Mouse (Mus musculus): ENCODE data around the gene Rbms1. TPM values are rescaled to one million over a fixed set of nuclear protein-coding genes. Genes with fewer than 3 reads are reported as not detected.

Rbms1 gene
- total and polyA plus RNA-seq, 3 experiments, result 10.1 to 27.4 TPM; not detected in 1

- no peaks in the 10 kb centered on the region for H3K36me3 ChIP-seq (ENCODE audit: control insufficient read depth in 1 of 2, insufficient read depth in 2 of 2, low read length in 2 of 2)
- no peak overlapping the region for H3K9ac ChIP-seq (ENCODE audit: control insufficient read depth, low read depth, low read length, poor library complexity, severe bottlenecking)
- H3K79me2 ChIP-seq (ENCODE audit: control insufficient read depth, insufficient read depth, low read length, poor library complexity), result no peaks in the 10 kb centered on the region
- TF ChIP-seq ZNF384 (IDR thresholded peaks at IDR 0.05; ENCODE audit: low read depth, low read length), result no peak
- H3K4me3 ChIP-seq (ENCODE audit: control insufficient read depth in 1 of 2, insufficient read depth in 1 of 2, low read depth in 2 of 2, low read length in 2 of 2), result no peak overlapping the region
- H3K4me1 ChIP-seq (ENCODE audit: control insufficient read depth in 1 of 2, insufficient read depth in 2 of 2, low read length in 2 of 2), result no peaks in the 10 kb centered on the region
- no peaks in the 10 kb centered on the region for H3K9me3 ChIP-seq (replicated peaks; ENCODE audit: insufficient read depth, low read length)
- H3K27ac ChIP-seq (ENCODE audit: control insufficient read depth, low read depth, low read length), result no peak overlapping the region
- no peak for DNase-seq (ENCODE audit: low read depth, low spot score)
- peaks cover 0 to 3% of the 10 kb centered on the region in 2 experiments; a peak in 2 of 4 replicates for H3K27me3 ChIP-seq (ENCODE audit: control insufficient read depth in 1 of 2, insufficient read depth in 2 of 2, low read length in 2 of 2)
Observed at GRCm38 (mm10) chr2:60716549-60716948, 246.4 kb downstream of the Rbms1 start.

DNA sequence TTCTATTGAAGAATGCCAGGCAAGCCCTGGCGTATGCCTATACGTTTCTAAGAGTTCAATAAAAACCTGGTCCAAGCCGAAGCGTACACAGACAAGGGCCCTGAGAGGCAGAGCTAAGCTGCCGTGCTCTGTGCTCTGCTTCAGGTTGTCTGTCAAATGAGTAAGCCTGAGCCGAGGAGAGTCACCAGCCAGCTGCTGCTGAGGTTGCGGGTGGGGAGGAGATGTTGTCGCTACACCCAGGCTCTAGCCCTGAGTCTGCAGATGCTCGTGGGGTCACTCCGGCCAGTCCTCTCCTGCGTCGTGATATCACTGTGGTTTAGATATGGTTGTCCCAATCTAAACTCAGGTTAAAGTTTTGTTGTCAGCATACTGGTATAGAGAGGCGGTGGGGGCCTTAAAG lies 247.2 kb downstream of the Rbms1 start:
- no peak overlapping the region for H3K4me3 ChIP-seq (ENCODE audit: control insufficient read depth in 1 of 2, insufficient read depth in 1 of 2, low read depth in 2 of 2, low read length in 2 of 2)
- no peak for DNase-seq (ENCODE audit: low read depth, low spot score)
- TF ChIP-seq MXI1 (IDR thresholded peaks at IDR 0.05; ENCODE audit: low read depth, low read length) (no peak), ZMIZ1 (IDR thresholded peaks at IDR 0.05; ENCODE audit: low read depth, low read length) (no peak), HCFC1 (IDR thresholded peaks at IDR 0.05; ENCODE audit: low read depth, low read length) (no peak), MEF2A (IDR thresholded peaks at IDR 0.05; ENCODE audit: extremely low read depth, insufficient replicate concordance, low read depth, low read length, poor library complexity, severe bottlenecking) (no peak), UBTF (IDR thresholded peaks at IDR 0.05; ENCODE audit: borderline replicate concordance, insufficient read depth, low read depth, low read length) (no peak), USF1 (IDR thresholded peaks at IDR 0.05; ENCODE audit: low read depth, low read length) (no peak), TBP (IDR thresholded peaks at IDR 0.05; ENCODE audit: low read depth, low read length) (no peak), TAL1 (IDR thresholded peaks at IDR 0.05; ENCODE audit: low read length) (no peak), NRF1 (IDR thresholded peaks at IDR 0.05; ENCODE audit: insufficient read depth, low read depth, low read length, poor library complexity, severe bottlenecking) (no peak)
- H3K79me2 ChIP-seq (ENCODE audit: control insufficient read depth, insufficient read depth, low read length, poor library complexity), result no peaks in the 10 kb centered on the region
- H3K27ac ChIP-seq (ENCODE audit: control insufficient read depth, low read depth, low read length), result no peak overlapping the region
- peaks cover 0 to 3% of the 10 kb centered on the region in 2 experiments; a peak in 2 of 4 replicates for H3K27me3 ChIP-seq (ENCODE audit: control insufficient read depth in 1 of 2, insufficient read depth in 2 of 2, low read length in 2 of 2)
- no peaks in the 10 kb centered on the region for H3K4me1 ChIP-seq (ENCODE audit: control insufficient read depth in 1 of 2, insufficient read depth in 2 of 2, low read length in 2 of 2)
- no peak overlapping the region for H3K9ac ChIP-seq (ENCODE audit: control insufficient read depth, low read depth, low read length, poor library complexity, severe bottlenecking)
- no peaks in the 10 kb centered on the region for H3K9me3 ChIP-seq (replicated peaks; ENCODE audit: insufficient read depth, low read length)
- H3K36me3 ChIP-seq (ENCODE audit: control insufficient read depth in 1 of 2, insufficient read depth in 2 of 2, low read length in 2 of 2), result no peaks in the 10 kb centered on the region

DNA sequence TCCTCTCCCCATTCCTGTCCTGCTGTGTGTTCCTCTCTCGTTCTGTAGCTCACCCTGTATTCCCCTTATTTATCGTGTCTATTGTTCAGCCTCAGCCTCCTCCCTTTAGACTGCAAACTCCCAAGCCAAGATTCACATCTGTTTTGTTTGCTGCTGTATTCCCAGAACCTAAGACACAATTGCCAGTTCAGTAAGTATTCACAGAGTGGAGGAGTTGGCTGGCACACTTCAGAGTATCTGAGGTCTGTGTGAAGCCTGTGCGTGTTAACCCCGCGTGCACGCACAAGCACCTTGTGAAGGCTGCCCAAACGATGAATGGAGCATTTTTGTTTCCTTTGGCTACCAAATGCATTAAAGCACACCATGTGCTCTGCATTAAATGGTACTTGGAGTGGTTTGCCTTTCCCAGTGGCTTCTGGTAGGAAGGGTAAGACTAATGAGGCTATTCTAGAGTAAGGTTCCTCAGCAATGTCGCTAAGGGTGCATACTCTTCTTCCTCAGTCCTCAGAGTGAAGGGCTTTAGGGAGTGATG lies 248.0 kb downstream of the Rbms1 start:
- no peak for DNase-seq (ENCODE audit: low read depth, low spot score)
- H3K36me3 ChIP-seq (ENCODE audit: control insufficient read depth in 1 of 2, insufficient read depth in 2 of 2, low read length in 2 of 2), result no peaks in the 10 kb centered on the region
- H3K79me2 ChIP-seq (ENCODE audit: control insufficient read depth, insufficient read depth, low read length, poor library complexity), result no peaks in the 10 kb centered on the region
- H3K27me3 ChIP-seq (ENCODE audit: control insufficient read depth in 1 of 2, insufficient read depth in 2 of 2, low read length in 2 of 2), result peaks cover 0 to 3% of the 10 kb centered on the region in 2 experiments; a peak in 2 of 4 replicates
- H3K27ac ChIP-seq (ENCODE audit: control insufficient read depth, low read depth, low read length), result no peak overlapping the region
- H3K4me1 ChIP-seq (ENCODE audit: control insufficient read depth in 1 of 2, insufficient read depth in 2 of 2, low read length in 2 of 2), result no peaks in the 10 kb centered on the region
- TF ChIP-seq ETS1 (IDR thresholded peaks at IDR 0.05; ENCODE audit: low read depth, low read length) (no peak), ZKSCAN1 (IDR thresholded peaks at IDR 0.05; ENCODE audit: low read depth, low read length) (no peak), POLR2A (IDR thresholded peaks at IDR 0.05; ENCODE audit: control insufficient read depth in 1 of 2, insufficient read depth in 1 of 2, low read depth in 1 of 2, low read length in 2 of 2, poor library complexity in 1 of 2) (no peak)
- H3K9ac ChIP-seq (ENCODE audit: control insufficient read depth, low read depth, low read length, poor library complexity, severe bottlenecking), result no peak overlapping the region
- H3K4me3 ChIP-seq (ENCODE audit: control insufficient read depth in 1 of 2, insufficient read depth in 1 of 2, low read depth in 2 of 2, low read length in 2 of 2), result no peak overlapping the region
- H3K9me3 ChIP-seq (replicated peaks; ENCODE audit: insufficient read depth, low read length), result no peaks in the 10 kb centered on the region
